Mouse (Mus musculus) natural killer cell, adult 2 months (primary cell): ENCODE results near the gene Prmt3.

ENCODE experiments used
- DNase-seq, 2 experiments: peaks; one replicate each; pipeline ENCODE4 v3.0.0; 2022; ENCODE audit warnings: low spot score in 2 of 2

Prmt3 gene

DNA sequence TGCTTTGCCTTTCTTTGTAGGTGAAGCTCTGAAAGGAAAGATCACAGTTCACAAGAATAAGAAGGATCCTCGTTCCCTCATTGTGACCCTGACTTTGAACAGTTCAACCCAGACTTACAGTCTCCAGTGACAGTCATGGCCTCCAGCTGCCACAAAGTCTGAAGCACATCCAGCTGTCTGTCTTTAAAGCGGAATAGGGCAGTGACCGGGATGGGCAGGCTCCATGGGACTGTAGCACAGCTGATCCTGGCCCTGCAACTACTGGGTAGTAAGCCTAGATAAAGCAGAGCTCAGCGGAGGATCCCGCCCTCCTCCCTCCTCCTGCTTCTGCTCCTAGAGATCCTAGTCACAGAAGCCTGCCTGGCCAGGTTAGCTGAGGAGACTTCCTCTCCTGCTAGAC is 79.2 kb downstream of the Prmt3 start:
- no peak for DNase-seq

DNA sequence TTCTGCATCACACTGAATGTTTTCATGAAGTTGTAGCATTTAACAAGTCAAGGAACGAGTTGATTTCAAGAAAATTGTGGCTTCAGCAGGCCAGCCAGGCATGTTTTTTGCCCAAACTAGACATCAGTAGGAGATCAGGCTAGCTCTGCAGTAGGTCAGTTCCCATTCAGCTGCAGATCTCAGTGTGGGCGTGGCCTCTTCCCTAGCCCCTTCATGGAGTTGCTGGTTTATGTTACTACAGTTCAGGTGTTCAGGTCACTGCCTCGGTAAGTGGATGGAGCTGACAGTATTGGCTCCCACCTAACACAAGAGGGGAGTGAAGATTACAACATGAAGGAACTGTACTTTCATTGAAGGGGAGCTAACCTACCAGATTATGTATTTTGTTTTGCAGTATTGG is 80.1 kb downstream of the Prmt3 start:
- DNase-seq: no peak

DNA sequence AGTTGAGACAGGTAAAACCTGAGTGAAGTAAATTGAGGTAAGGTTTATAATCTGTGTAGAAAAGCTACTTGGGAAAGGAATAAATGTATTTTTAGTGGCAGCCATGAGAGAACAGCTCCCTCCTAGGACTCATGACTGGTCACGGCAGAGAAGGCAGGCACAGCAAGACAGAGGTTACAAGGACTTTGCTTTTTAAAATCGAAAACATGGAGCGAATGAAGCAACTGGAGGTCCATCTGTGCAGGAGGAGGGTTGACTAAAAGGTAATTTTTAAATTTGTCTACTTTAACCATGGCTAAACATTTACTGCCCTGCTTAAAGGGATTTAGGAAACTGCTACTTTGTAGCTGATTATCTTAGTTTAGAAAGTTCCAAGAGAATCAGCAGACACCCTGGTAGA is 81.7 kb downstream of the Prmt3 start:
- DNase-seq: no peak

DNA sequence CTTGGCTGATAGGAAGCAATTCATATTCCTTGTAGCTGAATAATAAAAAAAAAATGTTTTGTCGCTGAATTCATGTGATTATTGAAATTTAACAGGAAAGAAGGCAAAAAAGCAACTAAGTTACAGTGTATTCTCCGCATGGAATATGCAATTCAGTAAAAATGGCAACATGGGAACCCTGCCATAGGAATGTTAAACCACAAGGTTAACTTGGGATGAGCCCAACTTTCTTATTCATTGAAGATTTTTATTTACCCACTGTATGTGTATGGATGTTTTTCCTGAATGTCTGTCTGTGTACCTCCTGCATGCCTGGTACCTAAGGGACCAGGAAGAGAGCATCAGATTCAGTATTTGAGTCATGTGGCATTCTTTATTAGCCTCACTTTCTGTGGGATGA is 83.0 kb downstream of the Prmt3 start:
- no peak for DNase-seq

- DNase-seq: no peak
Observed at GRCm38 (mm10) chr7:49863753-49864152, 85.6 kb downstream of the Prmt3 start.

GRCm38 (mm10) chr7:49869656-49870055 is 91.5 kb downstream of the Prmt3 start:
- DNase-seq: no peak

GRCm38 (mm10) chr7:49870276-49870675 is 92.1 kb downstream of the Prmt3 start:
- no peak for DNase-seq

GRCm38 (mm10) chr7:49877307-49877706 is 99.2 kb downstream of the Prmt3 start:
- no peak for DNase-seq

GRCm38 (mm10) chr7:49879051-49879450 is 100.9 kb downstream of the Prmt3 start:
- no peak for DNase-seq

GRCm38 (mm10) chr7:49879998-49880707 is 102.0 kb downstream of the Prmt3 start:
- no peak for DNase-seq

DNA sequence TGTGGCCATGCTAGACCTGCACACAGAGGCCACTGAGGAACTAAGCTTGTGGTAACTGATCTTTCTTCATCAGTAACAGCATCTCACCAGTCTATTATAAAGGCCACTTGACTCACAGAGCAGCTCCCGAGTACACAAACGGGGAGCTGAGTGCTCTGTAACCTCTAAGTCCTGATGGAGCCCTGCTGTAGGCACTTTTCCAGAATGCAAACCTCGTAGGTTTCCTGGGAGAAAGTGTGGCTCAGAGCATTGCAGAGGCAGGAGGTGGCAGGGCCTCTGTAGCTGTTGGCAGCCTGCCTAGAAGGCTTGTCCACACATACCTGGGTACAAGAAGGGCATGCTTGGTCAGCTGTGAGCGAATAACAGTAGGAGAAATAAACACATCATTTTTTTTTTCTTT is 104.1 kb downstream of the Prmt3 start:
- DNase-seq: no peak

DNA sequence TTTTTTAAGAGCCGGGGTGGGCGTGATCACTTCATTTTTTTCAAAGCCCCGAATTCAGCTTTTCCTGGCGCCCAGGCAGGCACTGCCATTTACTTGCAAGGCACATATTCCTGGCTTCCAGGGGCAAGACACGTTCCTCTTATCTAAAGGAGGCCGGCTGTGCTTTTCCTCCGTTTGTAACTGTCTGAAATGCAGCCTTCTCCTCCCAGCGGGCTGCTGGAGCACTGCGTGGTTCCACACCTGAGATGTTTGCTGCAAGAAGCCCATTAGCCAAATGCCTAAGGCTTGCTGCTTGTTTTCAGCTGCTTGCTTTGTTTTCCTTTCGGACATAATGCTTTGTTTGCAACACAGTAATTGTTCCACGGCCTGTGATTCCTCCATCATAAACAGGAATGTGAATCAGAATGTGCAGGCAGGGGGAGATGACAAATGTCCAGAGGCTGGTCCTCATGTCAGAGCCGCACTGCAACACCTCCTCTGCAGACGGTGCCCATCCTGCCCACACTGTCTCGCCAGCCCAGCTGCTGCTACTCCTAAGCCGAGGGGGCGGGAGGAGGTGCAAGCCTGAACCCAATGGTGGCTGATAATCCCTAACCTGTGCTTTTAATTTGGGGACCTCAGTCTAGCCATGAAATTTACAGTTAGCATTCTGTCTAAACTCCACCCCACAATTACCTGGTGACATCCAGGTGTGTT is 104.7 kb downstream of the Prmt3 start:
- no peak for DNase-seq

DNA sequence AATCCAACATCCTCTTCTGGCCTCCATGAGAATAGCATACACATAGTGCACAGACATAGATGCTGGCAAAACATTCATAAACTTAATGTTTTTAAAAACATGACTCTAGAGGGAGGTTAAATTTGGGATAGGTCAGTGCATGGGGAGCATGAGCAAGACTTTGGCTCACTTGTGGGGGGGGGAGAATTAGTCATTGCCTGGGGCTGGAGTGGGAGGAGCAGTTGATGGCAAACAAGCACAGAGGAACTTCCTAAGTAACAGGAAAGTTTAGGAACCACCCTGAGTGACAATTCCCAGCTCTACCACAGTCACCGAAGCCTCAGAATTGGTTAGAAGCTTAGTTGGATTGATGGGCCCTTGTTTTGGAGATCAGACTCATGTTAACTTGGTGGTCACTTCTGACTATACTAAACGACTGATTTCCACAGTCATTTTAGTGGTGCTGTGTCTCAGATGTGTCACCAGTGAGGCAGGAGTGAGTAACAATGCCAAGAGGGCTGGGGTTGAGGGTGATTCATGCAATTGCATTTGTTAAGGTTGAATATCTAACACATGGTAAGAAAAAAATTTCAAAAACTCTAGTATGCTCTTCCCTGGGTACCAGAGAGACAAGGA is 109.7 kb downstream of the Prmt3 start:
- no peak for DNase-seq

- DNase-seq: no peak
Observed at GRCm38 (mm10) chr7:49894786-49895185, 116.6 kb downstream of the Prmt3 start.

- DNase-seq: no peak
Observed at GRCm38 (mm10) chr7:49895296-49895695, 117.2 kb downstream of the Prmt3 start.

- DNase-seq: no peak
Observed at GRCm38 (mm10) chr7:49902003-49902552, 123.9 kb downstream of the Prmt3 start.

DNA sequence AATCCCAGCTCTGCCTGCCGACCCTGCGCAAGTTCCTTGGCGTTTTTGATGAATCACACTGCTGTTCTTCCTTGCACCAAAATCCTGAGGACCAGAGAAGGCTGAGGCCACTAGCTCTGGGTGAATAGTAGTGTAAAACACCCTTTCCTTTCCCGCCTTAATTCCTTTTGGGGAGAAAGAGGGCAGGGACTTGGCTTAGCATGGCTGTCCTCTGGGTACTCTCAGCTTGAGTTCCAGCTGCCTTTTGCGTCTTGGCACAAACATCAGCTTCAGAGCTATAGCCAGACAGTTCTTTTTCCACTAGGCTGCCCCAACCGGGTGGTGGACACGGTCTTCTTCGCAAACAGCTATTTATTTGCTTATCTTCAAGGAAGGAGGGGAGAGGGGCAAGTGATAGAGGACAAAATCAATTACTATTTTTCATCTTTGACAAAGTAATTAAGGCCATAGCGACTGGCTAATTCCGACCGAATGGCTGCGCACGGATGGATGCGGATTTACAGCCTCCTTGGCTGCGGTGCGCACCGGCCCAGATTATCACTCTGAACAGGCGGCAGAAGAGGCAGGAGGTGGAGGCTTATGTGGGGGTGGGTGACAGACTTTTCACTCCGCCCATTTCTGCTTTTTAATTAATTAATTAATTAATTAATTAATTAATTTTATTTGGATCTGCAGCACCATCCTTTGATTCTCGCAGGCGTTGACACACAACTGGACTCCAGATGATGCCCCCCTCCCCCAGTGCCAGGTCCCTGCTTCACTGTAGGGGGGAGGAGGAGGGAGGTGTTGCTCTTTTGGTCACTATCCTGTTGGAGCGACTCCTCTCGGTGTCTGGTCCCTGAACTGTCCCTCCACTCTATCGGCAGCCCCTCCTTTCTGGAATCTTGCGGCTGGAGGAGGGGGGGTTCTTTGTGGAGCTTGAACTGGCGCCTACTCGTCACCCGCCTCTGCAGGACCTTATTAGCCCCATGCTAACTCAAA is 129.3 kb downstream of the Prmt3 start:
- DNase-seq: no peak
